Mouse (Mus musculus): Measurements from ENCODE around the gene Gm28635. TPM values are rescaled to one million over a fixed set of nuclear protein-coding genes. Genes with fewer than 3 reads are reported as not detected.

Gm28635 gene
- total RNA-seq (2021), result 1 to 10 TPM; 4.1 to 4.8 TPM
- long read RNA-seq, partial matches to known transcripts, result 0 of 1 reads
- long read RNA-seq, other reads (novel, unspliced or antisense), result 1 of 1 reads

DNA sequence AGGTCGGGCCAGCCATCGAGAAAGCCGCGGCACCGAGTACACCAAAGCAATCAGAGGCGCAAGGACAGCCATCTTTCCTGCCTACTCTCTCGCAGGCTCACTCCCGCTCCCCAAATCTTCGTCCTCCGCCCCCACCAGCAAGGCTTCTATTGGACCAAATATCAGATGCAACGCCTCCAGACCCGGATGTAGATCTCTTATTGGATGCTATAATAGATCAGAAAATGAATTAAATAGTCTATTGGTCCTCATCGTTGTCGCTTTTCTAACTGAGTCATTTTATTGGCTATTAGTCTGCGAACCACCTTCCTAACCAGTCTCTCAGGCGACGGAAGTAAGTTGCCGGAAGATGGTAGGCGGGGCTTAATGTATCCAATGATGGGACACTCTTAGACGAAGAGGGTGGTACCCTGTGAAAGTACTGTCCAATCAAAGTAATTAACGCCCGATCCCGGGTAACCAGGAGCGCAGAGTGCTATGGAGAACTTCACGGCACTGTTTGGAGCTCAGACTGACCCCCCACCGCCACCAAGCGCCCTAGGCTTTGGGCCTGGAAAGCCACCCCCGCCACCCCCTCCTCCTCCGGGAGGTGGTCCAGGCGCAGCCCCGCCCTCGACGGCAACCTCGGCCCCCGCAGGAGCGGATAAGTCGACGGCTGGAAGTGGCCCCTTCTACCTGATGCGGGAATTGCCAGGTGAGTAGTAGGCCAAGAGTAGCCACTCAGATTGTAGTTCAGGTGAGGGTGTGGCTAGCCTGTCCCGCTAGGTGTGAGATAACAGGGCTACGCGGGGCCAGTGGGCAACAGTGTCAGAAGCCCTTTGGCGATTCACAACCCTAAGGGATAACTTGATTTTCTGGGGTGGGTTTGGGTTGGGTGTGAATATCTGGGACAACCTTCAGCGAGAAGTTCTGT, at the start of gene Gm28635, which contains the start of gene Med19:
Gene Gm28635, minus strand, starts transcription at position 74 of the 913 bp plus-strand sequence.
Gene Med19, plus strand, starts transcription at position 435 of the 913 bp plus-strand sequence.
- DNase-seq (ENCODE audit: low spot score in 2 of 2), result peak; percentile 84 to 87

DNA sequence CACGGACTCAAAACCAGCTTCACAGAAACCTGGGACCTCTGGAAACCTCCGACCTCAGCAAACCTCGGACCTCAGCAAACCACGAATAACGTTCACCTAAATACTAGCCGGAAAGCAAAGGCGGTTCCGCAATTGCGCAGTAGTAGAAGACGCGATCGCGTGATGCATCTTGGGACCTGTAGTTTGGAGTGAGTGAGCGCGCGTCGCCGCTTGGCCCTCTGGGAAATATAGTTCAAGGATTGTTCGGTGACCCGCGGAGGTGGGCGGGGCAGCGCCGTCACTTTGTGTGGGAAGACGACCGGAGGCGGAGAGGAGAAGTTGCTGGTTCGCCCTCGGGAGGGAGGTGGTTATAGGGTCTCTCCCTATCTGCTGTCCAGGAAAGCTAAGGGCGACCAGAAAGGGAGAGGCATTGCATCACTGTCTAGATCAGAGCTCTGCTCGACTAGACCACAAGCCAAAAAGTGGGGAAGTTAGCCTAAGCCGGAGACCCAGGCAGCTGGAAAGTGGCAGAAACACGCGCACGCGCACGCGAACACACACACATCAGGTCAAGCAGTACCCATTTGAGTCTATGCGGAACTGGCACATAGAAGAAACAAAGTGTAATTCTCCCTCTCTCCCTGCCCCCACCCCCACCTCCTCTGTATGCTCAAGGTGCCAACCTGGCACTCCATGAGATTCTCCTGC, 49.5 kb upstream of the Gm28635 start, which contains the start of gene Clp1:
Gene Clp1, minus strand, starts transcription at position 179 of the 687 bp plus-strand sequence.
- DNase-seq (ENCODE audit: low spot score in 2 of 2), result peak; percentile 89 to 92

DNA sequence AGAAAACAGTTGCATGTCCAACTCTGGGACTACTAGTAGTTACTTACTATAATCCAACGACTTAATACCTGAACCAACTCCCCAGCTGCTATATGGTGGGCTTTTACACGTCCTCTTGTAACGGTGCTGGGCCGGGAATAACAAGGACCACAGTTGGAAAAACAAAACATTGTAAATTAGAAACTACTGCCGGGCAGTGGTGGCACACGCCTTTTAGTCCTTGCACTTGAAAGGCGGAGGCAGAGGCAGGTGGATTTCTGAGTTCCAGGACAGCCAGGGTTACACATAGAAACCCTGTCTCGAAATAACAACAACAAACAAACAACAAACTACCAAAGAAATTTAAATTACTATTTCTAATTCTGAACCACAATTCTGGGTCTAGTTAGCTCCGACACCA, 48.9 kb upstream of the Gm28635 start:
- DNase-seq (ENCODE audit: low spot score in 2 of 2), result no peak

DNA sequence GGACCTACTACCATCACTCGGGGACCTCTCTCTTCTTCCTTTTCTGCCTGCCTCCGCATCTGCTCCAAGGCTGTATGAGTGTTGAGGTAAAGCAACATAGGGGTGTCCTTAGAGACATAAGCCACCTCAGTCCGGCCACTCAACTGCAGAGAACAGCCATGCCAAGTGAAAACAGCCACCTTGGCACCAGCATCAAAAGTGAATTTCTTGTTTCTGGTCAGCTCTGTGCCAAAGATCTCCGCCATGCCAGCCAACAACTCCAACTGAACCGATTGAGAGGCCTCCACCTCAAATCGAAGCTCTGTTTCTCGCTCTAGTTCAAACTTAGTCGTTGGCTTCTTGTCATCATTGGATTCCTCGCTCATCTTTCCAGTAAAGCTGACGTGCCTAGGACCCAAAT, 47.9 kb upstream of the Gm28635 start:
- no peak for DNase-seq (ENCODE audit: low spot score in 2 of 2)

DNA sequence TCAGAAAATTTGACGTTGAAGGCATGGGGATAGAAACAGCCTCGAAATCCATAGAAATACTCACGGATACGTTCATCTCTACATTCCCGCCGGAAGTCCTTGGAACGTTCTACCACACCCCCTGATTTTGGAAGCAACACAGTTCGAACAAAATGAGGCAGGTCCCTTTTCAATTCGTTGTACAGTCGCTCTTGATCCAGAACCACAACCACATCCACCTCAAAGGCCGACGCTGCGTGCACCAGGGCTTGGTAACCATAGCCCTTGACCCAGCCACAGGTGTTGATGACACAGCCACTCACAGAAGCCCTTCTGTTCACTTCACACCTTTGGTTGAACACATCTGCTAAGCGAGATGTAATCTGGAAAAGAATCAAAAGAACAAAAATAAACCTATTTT, 46.0 kb upstream of the Gm28635 start:
- DNase-seq (ENCODE audit: low spot score in 2 of 2), result no peak

DNA sequence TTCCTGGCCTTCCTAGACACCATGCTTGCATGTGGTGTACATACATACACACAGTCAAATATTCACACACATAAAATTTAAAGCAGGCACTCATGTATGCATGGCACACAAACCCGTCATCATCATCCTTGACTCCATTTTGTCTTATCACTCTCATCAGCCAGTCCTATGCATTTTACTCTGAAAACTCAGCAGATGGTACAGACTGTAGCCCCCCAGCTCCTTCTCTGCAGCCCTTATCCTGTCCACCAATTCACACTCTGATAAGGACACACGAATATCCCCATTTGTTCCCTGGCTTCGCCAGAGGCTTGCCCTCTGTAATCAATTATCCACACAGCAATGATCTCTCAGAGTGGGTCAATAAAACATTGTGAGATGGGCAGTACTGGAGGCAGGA, 43.3 kb upstream of the Gm28635 start:
- DNase-seq (ENCODE audit: low spot score in 2 of 2), result no peak

DNA sequence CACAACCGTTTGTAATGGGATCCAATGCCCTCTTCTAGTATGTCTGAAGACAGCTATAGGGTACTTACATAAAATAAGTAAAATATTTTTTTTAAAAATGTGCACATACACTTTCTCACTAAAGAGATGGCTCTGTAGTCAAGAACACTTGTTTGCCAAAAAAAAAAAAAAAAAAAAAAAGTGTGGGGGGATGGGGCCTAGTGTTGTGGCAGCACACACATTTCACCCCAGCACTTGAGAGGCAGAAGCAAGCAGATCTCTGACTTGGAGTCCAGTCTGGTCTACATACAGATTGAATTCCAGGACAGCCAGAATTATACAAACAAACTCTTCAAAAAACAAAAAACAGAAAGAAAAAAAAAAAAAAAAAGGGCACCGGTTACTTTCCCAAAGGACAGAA, 42.9 kb upstream of the Gm28635 start:
- no peak for DNase-seq (ENCODE audit: low spot score in 2 of 2)

DNA sequence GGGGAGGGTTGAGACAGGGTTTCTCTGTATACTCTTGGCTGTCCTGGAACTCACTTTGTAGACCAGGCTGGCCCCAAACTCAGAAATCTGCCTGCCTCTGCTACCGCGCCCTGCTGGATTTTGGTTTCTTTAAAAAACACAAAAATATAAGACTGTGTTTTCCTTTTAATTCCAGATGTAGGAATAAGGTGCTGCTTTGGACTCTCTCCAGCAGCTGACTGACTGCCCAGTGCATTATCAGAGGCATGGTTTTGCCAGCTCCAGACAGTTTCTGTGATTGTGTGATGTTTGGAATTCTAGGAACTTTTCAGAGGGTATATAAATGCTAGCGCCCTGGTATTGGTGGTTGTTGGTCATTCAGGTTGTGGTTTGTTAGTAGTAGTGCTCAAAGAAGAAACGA, 39.5 kb upstream of the Gm28635 start:
- no peak for DNase-seq (ENCODE audit: low spot score in 2 of 2)

DNA sequence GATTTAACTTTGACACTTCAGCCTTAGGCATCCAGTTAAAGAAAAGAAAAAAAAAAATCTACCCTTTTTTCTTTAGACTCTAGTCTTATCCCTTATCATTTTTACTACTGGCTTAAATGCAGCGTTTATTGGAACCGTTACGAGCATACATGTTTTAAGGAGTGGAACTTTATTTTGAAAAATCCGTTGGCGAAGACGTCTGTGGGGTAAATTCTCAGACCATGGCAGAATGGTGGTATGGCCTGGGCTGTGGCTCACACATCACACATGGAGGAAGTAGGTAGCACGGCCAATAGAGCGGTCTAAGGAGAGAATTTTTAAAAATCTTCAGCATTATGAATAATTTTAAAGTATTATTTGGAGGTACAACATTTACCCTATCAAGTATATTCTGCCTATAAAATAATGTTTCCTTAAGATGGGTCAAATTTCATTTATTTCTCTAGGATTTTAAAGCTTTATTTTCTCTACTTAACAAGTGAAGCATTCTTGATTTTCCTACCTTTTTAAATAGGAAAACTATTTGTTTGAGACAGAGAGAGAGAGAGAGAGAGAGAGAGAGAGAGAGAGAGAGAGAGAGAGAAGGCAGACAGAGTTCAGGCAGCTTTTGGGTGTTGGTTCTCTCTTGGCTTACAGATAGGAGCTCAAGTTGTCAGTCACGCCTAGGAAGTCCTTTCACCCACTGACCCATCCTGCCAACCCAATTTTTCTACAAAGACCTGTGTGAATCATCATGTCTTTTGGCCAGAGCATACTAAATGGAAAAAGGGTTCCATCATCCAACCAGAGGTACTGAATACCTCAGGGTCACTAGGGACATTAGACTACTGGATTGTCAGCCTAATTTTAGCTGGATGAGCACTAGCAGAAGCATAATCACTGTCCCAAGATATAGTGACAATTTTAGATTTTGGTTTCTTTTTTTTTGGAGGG, 38.8 kb upstream of the Gm28635 start:
- no peak for DNase-seq (ENCODE audit: low spot score in 2 of 2)

DNA sequence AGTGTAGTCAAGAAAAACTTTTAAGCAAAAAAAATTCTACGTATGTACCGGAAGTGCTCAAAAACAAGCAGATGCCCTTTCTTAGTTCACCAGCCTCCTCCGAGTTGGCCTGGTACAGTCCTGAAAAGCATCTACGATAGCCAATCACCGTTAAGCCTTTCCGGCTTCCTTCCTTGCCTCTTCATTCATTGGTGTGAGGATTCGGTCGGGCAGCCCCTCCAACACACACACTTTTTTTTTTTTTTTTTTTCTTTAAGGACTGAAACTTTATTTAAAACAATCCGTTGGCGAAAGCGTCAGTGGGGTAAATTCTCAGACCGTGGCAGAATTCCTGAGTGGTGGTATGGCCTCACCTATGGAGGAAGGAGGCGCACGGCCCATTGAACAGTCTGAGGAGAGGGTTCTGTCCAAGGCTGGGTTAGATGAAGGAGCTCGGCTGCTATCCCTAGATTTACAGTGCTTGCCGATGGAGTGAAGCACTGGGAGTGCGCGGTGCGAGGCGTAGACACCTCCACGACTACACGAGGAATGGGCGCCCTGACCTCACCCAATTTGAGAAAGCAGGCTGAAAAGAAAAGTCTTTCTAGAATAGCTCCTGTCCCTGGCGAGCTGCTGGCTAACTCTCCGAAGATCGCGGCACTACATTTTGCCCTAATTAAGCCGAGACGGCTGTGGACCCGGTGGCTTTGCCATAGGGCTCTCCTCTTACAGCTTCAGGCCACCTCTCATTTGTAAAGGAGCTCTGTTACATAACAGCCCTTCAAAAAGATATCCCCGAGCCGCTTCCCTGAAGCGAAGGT, 37.9 kb upstream of the Gm28635 start:
- DNase-seq (ENCODE audit: low spot score in 2 of 2), result peak; percentile 61 to 71

DNA sequence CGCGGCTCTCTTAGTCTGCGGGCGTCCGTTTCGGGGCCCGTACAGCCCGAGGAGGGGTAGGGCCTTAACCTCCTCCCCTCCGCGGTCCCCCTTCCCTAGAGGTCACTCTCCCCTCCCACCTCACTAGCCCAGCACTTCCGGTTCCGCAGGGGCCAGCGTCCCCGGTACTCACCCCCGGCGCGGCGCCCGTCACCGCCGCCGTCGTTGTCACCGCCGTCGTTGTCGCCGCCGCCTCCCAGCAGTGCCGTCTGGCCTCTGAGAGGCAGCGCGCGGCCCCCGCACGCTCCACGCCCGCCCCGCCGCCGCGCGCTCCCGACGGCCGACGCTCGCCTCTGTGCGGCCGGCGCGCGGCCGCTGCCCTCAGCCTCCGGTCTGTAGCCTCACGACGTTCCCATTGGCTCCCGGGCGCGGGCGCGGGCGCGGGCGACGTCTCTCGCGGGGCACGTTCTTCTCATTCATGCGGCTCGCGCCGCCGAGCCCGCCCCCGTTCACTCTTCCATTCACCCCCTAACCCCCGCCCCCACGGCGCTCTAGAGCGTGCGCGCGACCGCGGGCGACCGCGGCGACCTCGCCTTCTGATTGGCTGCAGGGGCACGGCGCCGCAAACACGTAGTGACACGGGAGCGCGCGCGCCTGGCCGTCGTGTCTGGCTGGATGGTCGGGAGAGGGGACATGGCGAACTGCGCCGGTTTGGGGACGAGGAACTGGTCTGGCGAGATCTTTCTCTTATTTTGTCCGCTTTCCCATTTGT, 37.1 kb upstream of the Gm28635 start, which contains the start of gene Zdhhc5:
Gene Zdhhc5, minus strand, starts transcription at position 370 of the 751 bp plus-strand sequence.
- DNase-seq (ENCODE audit: low spot score in 2 of 2), result peak; percentile 98 to 99

DNA sequence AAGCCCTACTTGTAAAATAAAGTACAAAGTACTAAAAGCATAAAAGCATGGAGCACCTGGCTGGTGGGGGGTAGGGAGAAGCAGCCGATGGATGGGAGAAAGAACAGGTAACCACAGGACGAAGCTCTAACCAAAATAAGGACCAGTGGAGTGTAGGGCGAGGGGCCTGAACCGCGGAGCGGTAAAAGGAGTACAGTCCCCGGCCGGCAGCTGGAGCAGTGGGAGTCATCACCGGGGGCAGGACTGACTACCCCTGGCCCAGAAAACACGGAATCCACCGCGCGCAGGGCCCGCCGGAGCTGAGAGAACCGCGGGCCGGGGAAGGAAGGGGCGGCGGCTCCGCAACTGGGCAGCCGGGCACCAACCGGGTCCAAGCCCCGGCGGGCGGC, 36.6 kb upstream of the Gm28635 start:
- no peak for DNase-seq (ENCODE audit: low spot score in 2 of 2)

DNA sequence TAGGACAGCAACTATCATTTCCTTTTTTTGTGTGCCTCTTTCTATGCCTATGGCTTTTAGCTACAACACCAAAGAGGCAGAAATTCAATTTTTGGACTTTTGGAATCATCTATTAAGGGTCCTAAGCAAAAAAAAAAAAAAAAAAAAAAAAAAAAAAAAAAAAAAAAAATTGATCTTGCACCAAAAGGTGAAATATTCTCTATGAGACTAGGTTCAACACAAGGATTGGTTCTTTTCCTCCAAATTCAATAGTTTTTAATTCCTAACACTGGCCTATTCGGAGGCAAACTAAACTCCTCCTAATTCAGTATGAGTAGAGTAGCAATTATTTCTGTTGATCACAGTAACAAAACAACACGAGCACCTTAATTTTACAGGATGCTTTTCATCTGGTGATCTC, 34.1 kb upstream of the Gm28635 start:
- no peak for DNase-seq (ENCODE audit: low spot score in 2 of 2)

DNA sequence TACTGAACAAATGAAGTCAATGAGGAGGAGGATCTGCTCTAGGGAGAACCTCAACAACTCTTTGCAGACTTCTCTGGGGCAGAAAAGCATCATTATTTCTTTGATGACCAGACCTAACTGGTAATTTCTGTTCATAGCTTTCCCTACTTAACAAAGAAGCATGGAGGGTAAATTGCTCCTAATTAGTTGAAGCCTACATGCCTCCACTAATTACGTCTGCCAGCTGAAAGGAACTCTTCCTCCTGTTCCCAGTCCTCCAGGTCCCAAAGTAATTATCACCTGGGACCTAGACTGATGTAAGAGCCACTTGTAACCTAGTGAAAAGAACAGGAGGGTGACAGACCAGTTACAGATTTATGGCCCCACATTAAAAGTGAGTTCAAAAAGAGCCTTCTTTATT, 29.7 kb upstream of the Gm28635 start:
- no peak for DNase-seq (ENCODE audit: low spot score in 2 of 2)

DNA sequence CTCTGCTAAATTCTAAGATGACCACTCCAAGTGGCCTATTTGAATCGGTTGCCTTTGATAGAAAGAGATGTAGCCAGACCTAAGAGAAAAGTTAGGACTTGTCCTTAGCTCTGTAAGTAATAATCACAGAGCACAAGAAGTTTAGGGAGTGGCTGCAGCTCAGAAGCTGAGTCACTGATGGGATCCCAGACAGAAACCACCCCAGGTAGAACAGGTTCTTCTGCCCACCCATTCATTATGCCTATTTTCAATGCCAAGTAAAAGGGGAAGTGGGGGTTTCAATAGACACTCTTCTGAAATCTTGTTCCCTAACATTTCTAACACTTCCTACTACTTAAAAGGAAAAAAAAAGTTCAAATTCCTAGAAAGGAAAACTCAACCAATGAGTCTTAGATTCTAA, 27.5 kb upstream of the Gm28635 start:
- DNase-seq (ENCODE audit: low spot score in 2 of 2), result no peak

DNA sequence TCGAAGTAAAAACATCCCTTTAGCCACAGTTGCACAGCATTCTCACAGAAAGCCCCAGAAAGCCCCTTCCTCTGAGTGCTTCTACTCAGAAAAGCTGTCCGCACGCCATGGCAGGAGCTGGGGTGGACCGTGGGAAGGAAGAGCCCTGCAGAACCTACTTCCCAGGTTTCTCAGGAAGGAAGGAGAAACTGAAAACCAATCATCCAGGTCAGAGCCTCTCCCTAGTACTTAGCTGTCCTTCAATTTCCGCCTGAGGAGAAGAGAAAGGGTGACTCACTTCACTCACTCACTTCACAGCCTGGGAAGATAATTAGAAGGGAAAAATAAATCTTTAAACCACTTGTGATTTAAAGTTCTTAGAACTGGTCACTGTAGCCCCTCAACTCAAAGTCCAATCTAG, 26.5 kb upstream of the Gm28635 start:
- no peak for DNase-seq (ENCODE audit: low spot score in 2 of 2)

DNA sequence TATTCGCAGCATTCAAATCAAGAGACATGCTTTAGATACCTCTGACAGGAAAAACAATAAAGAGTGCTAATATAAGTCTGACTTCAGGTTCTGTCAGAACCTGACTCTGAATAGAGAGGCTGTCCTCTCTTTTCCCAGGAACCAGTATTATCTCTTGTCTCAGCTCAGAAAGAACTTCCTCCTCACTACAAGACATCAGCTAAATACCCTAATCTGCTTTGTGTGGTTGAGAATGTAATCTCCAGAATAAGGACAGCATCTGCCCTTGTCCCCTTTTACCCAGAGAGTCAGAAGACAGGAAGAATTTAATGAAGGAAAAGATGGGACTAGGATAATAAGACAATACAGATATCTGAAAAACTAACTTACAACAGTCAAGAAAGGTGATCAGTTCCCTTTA, 25.7 kb upstream of the Gm28635 start:
- DNase-seq (ENCODE audit: low spot score in 2 of 2), result no peak

DNA sequence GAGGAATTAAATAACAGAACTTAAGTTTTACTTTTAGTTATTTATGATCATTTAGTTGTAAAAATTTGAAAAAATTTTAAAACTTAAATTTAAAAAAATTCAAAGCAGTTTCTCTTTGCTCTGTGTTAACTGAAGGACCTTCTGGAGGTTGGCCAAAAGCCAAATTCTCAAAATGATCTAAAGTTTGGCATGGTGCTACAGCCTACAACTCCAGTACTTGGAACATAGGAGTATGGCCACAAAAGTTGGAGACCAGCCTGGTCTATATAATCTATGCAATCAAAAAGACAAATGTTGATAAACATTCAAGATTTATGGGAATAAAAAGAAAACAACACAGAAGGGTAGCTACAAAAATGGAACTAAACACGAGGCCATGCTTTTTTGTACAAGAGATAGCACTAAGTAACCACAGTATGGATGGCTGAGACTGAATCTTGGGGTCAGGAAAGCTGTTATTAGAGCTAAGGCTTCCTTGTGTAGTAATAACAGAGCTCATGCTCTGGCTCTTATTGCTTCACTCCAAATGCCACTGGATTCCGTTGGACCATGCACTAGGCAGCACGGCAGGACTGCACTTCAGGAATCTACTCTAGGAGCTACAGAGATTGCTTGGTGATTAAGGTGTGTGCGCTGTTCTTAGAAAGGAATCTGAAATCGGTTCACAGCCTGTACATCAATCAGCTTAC, 17.3 kb upstream of the Gm28635 start:
- no peak for DNase-seq (ENCODE audit: low spot score in 2 of 2)

DNA sequence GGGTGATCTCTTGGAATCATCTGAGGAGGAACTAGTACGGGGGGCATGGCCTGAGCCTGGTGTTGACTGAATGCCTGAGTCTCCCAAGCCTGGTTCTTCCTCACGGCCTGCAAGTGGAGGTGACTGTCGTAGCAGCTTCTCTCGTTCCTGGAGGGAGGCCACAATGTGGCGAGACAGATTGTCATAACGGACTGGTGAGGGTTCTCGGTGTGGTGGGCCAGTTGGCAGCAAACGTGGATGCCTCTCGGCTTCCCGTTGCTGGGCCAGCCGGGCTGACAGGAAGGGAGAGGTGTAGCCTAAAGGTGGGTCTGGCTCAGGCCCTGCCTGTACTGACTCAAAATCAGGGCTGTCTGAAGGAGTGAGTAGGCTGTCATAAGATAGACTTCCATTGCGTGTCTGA, 12.2 kb upstream of the Gm28635 start:
- DNase-seq (ENCODE audit: low spot score in 2 of 2), result peak in 1 of 2 experiments; percentile 23
